Mouse (Mus musculus) urinary bladder, postnatal 14 days (tissue): ENCODE measurements at regions not wholly inside any gene's neighbourhood (a gene's known extent, or its start where the extent isn't known, plus 50 kb on each side); places are given as distances from the start of the nearest gene placed in this dataset.

Experiments used
- DNase-seq: peaks from one replicate; pipeline ENCODE4 v3.0.0; 2021; ENCODE audit warnings: low spot score

DNA sequence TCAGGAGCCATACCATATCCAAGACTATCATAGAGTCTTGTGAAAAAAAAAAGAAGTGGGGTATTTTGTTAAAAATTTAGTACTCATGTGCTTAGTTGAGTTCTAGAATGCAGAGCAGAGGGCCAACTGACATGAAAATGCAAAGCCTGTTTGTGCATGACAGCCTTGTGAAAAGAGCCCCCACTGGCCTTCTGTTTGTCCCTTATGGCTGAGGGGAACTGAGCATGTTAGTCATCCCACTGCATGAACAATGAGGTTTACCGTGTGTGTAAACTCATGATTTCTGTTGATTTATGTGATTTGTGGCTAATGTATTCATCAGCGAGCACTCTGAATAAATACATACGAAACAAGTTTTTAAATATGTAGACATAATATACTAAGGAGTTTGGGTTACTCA lies 266.1 kb upstream of the Nox3 start:
- DNase-seq: no peak

- DNase-seq: no peak
Measured at GRCm38 (mm10) chr17:3946540-3946939, 250.5 kb upstream of the Nox3 start.

- no peak for DNase-seq
Measured at GRCm38 (mm10) chr17:3936361-3936760, 240.3 kb upstream of the Nox3 start.

GRCm38 (mm10) chr17:3933208-3933607 lies 237.1 kb upstream of the Nox3 start:
- no peak for DNase-seq

DNA sequence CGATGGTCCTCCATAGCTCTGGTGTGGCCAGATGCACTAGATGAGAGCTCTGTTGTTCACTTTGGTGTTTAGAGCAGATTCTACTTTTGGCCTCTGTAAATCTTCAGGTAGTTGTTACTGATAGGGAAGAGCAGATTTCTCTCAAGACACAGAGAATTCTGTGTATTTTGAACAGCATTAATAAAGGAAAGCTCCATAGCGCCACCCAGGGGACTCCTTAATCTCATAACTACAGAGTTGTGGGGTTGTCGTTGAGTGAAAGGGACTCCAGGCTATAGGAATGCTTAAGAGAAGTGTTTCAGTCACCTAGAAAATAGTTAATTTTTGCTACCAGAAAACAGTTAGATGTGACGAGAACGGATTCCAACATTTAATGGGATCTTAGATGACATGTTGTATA lies 236.0 kb upstream of the Nox3 start:
- no peak for DNase-seq

DNA sequence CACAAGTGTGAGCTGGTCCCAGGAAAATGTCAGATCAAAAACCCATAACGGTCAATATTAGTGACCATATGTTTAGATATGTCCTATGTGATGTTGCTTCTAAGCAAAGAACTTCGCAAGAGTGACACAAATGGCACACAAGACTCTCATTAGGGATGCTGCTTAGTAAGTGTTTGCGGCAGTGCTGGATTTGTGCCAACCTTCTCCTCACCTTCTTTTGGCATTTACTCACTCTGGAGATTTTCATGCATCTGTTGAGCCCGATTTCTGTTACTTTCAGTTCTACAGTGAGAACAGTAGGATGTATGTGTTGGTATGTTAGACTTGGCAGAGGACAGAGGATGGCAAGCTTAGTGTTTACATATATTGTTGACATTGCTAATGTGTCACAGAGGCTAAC lies 231.0 kb upstream of the Nox3 start:
- no peak for DNase-seq

GRCm38 (mm10) chr17:3920282-3920681 lies 224.2 kb upstream of the Nox3 start:
- no peak for DNase-seq

- no peak for DNase-seq
Measured at GRCm38 (mm10) chr17:3892826-3893225, 196.8 kb upstream of the Nox3 start.

DNA sequence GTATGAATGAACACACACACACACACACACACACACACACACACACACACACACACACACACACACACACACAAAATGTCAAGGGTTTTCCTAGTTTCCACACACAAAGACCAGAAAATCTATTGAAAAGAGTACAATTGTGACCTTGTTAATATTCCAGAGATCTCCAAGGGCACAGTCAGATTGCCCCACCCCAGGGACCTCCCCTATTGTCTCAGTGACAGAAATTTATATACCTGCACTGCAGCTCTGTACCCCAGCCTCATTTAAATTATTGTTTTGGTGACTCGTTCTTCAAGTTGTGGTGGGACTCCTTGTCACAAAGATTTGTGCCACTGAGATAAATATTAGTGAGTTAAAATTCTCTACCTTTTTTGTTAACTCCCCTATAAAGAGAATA lies 187.1 kb upstream of the Nox3 start:
- DNase-seq: no peak

DNA sequence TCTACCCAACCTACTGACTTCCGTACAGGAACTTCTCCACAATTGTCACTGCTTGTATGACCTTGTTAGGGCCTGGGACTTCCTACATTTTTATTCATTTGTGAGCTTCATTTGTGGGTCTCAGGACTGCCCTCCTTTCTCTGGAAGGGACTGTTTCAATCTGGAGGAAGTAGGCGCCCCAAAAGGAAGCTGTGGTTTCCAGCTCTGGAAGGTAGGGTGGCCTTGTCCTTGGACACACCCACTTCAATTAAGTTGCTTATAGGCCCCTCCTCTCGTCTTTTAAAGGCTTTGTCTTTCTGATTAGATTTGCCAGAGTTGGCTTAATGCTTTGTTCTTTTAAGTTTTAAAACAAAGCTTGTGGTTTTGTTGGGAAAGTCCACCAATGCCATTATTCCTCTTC lies 183.0 kb upstream of the Nox3 start:
- no peak for DNase-seq

GRCm38 (mm10) chr17:3869459-3870194 lies 173.6 kb upstream of the Nox3 start:
- no peak for DNase-seq

DNA sequence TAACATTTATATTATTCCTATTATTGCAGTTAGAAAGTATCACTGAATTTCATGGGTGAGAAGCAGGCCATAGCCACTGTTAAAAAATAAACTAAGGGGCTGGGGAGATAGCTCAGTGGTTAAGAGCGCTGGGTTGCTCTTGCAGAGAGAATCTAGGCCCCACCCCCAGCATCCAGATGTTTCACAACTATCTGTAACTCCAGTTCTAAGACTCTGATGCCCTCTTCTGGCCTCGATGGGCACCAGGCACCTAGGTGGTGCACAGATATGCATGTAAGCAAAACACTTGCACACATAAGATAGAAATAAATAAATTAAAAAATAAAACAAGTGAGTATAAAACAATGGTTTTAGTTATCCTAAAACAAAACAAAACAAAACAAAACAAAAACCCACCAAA lies 166.3 kb upstream of the Nox3 start:
- no peak for DNase-seq

DNA sequence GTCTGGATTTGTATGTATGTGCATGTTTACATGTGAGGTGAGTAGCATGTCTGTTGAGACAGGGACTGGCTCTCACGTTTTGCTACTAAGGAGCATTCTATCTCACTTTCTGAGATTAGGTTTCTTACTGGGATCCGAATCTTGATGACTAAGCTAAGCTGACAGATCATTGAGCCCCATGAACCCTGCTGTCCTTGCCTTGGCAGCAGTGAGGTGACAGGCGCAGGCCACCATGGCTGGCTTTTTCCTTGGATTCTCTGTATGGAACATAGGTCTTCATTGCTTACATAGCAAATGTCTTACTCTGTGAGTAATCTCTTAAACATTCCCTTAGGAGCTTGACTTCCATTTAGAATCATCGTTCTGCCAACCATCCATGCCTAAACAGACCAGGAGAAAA lies 140.3 kb upstream of the Nox3 start:
- no peak for DNase-seq

GRCm38 (mm10) chr17:3811187-3811586 lies 115.1 kb upstream of the Nox3 start:
- no peak for DNase-seq

GRCm38 (mm10) chr17:3803507-3803906 lies 107.4 kb upstream of the Nox3 start:
- DNase-seq: no peak

- peak; percentile 21 for DNase-seq
Measured at GRCm38 (mm10) chr17:3792597-3792996, 96.5 kb upstream of the Nox3 start.

GRCm38 (mm10) chr17:3782156-3782555 lies 86.1 kb upstream of the Nox3 start:
- DNase-seq: no peak

DNA sequence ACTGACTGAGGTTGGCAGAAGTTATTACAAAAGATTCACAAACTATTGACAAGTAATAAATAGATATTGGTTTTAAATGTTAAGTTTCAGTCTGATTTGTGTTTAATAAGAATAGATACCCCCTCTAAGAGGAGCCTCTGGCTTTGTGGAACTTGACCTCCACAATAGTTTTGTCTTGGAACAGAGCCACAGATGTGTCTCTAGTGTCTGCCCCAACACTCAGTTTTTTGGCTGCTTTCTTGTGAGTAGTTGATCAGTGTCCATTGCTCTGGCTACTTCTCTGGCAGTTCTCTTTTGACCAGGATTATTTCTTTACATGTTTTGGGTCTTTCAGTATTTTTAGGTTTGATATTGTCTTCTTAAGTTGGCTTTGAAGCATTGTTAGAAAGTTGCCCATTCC lies 81.6 kb upstream of the Nox3 start:
- no peak for DNase-seq

DNA sequence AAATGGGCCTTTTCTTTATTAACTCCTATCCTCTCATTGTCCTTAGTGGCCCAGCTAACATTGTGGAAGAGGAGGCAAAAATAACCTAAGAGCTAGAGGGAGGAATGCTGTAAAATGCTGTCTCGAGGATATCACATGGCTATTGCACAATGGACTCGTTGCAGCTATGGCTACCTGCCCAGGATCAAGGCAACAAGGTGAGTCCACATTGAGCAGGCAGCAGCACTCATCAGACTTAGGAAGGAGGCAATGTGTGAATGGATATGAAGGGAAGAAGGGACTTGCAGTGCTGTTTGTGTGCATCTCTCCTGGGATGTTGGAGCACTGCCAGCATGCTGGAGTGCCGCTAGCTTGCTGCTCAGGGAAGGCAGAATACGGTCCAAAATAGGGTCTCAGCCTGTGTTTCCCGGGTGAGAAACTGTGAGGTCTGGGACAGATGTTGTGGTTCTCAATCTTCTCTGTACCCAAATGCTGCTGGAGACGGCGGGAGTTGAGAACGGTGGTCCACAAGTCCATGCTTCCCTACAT lies 51.8 kb upstream of the Nox3 start:
- no peak for DNase-seq
